Mouse (Mus musculus) thymus, postnatal 10 days (tissue): Measurements from ENCODE around the gene 4930523C07Rik.

Experiments
- DNase-seq, 2 experiments: peaks; one replicate each; pipeline ENCODE4 v3.0.0; 2021; ENCODE audit warnings: low spot score in 2 of 2

4930523C07Rik gene

DNA sequence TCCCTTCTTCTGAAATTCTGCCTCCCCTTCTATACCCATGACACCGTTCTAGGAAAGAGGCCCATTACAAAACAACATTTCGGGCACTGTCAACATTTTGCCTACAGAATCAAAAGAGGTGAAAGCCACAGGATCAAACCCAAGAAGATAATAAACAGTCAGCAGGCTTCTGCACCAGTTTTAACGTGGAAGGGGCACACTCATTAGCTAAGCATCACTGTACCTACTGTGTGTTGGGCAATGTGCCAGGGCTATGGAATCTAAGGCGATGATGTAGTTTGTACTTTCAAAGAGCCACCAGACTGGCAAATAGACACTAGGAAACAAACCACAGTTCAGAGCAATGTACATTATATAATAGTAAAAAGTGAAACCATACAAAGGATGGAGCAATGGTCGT lies 1.8 kb downstream of the 4930523C07Rik start:
- DNase-seq = no peak

GRCm38 (mm10) chr1:160046786-160047185 lies 2.6 kb downstream of the 4930523C07Rik start:
- no peak for DNase-seq

DNA sequence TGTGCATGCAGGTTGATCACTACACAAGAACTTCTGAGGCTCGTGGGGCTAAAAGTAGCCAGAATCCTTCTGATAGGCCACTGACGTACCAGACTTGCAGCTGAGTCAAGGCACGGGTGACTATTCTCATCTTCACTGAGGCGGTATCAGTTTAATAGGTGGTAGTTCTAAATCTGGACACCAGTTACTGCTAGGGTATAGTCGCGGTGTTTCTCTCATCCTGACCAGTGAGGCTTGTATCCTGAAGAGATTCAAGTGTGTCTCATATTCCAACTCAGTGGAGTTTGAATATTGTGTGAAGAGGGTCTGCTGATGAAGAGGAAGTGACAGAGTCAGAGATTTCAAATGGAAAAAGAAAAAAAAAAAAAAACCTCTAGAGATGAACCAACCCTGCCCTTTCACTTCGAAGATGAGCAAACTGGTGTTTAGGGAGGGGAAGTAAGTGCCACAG lies 3.3 kb downstream of the 4930523C07Rik start:
- no peak for DNase-seq

- DNase-seq = no peak
These were observed 5.1 kb downstream of the 4930523C07Rik start for GRCm38 (mm10) chr1:160049131-160049880.

DNA sequence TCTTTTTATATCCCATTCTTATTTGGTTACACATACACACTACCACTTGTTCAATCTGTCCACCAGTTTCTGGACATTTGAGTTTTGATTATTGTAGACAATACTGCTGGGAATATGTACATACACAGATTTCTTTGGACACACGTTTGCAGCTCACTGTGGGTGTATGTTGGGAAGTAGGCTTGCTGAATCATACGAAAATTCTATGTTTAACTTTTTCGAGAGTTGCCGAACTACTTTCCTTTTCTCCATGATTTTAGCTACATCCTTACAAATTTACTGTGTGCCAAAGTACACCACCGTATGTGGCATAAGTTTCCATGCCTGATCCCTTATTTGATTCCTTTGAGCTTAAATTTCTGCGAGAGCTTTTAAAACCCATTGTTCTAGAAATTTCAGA lies 6.7 kb downstream of the 4930523C07Rik start:
- DNase-seq = no peak

DNA sequence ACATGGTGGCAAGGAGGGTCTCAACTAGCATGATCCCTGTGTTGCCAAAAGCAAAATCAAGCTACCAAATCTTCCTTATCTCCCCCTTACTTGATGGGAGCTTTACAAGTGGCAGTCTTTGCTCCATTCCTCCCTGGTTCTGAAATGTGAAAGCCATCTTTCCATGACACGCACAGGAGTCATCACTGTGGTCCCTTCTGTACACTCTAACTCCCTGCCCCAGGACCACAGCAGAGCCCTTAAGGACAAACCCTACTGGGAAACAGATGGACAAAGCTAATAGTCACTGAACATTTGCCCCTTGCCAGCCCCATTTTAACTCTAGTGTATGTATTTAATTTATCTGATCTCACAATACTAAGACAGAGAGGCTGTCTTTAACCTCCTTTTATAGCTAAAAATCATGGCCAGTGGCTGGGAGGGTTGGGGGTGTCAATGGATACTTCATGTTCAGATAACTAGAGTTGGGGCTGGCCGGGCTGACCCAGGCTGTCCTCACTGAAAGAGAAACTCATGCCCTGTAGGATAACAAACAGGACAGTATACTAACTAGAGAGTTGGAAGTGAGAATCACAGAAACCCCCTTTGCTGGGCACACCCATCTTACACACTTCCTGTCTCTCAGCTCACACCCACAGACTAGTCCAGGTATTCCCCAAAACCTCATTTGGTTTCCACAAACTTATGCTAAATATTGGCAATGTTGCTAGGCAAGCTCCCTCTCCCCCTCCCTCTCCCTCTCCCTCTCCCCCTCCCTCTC lies 8.6 kb downstream of the 4930523C07Rik start:
- DNase-seq = no peak

DNA sequence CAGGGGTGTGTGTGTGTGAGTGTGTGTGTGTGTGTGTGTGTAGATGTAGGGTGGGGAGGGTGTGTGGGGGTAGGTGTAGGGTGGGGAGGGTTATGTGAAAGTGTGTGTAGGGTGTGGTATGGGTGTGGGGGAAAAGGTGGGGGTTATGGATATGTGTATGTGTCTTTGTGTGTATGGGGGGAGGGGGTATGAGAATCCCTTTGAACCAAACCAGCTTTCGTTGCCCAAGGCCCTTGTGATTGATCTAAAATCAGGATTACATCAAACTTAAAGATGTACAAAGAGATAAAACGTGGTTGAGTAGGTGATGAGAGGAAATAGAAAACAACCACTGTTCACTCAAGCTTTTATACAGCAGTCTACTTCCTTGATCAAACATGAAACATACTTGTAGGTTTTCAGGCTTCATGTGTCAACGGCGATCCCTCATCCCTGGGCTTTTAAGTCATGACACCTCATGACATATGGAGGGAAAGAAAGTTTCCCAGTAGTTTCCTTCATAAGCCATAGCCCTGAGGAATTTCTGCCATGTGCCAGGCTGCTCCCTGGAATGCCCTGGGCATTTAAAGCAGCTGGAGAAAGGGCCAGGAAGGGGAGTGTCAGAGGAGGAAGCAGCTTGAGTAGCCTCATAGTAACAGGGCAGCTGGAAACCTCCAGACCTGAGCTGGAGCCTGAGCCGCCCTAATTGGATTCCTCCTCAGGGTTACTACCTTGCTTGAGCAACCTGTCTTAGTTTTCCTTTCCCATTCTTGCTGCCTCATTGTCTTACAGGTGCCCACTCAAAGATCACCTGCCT lies 9.5 kb downstream of the 4930523C07Rik start:
- no peak for DNase-seq

DNA sequence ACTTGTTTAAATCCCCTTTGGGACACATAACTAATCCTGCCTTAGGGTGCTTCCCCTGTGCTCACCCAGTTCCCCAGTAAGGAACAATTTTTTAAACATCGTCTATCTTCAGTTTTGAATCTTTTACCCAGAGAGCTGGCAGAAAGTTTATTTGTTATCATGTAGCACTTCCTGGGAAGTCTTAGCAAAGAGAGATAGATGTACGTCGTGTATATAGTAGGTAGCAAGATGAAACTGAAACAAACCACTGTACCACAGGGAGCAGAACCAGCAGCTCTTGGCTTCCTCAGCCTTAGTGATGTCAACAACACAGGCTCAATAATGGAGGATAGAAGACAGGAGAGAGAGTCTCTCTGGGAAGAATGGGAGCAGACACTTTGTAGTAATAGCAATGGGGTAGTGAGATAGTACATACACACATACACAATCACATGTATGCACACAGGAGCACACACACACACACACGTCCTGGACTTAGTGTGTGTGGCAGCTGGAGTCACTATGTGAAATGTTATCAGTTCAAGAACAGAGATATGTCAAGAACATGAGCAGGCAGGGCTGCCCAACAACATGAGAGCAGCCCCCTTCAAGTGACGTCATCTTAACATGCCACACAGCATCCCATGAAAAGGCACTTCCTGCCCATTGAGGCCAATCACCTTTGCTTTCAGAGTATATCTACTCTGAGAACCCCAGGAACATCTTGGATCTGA lies 10.3 kb downstream of the 4930523C07Rik start:
- no peak for DNase-seq

- no peak for DNase-seq
These were observed 13.5 kb downstream of the 4930523C07Rik start for GRCm38 (mm10) chr1:160057657-160058056.

DNA sequence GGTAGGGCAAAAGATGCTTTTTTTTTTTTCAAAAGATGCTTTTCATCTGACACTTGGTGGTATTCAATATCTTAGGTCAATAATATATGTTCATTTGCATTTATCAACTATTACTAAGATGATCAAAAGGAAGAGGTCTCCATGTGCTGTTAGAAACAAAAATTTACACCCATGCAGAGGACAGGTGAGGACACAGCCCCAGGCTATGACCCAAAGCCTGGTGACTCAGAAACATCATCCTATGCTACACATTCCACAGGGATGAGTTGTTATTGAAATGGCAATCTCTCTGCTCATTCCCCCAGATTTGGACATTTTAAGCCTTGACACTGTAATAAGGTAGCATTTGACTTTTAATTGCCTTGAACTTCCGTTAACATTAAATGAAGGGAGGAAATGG lies 15.7 kb downstream of the 4930523C07Rik start:
- DNase-seq = no peak

GRCm38 (mm10) chr1:160060542-160060941 lies 16.4 kb downstream of the 4930523C07Rik start:
- no peak for DNase-seq

GRCm38 (mm10) chr1:160061321-160061720 lies 17.1 kb downstream of the 4930523C07Rik start:
- DNase-seq = no peak

DNA sequence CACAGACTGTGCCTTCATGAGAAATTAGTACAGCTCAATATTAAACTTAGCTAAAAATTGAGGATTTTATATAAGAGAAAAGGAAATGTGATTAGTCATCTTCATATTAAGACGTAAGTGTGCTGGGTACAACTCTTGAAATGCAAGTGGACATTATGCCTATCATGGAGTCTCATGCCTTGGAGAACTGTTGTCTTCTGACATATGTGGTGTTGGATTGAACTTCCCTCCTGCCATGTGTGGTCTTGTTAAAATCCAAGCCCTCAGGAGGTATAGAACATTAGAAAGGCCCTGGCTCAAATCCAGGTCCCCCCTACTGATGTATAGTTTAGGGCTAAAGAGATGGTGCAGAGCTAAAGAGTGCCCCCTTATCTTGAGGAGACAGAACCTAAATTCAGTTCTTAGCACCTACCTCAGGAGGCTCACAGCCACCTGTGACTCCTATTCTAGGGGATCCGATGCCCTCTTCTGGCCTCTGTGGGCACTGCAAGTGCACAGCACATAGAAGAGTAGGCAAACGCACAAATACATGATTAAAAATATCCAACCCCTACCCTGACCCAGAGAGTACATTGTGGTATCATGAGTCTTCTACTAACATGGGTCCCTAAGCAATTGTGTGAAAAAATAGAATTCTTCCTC lies 17.7 kb downstream of the 4930523C07Rik start:
- peak; percentile 47 to 71 for DNase-seq

GRCm38 (mm10) chr1:160064547-160065144 lies 20.5 kb downstream of the 4930523C07Rik start:
- DNase-seq = no peak

DNA sequence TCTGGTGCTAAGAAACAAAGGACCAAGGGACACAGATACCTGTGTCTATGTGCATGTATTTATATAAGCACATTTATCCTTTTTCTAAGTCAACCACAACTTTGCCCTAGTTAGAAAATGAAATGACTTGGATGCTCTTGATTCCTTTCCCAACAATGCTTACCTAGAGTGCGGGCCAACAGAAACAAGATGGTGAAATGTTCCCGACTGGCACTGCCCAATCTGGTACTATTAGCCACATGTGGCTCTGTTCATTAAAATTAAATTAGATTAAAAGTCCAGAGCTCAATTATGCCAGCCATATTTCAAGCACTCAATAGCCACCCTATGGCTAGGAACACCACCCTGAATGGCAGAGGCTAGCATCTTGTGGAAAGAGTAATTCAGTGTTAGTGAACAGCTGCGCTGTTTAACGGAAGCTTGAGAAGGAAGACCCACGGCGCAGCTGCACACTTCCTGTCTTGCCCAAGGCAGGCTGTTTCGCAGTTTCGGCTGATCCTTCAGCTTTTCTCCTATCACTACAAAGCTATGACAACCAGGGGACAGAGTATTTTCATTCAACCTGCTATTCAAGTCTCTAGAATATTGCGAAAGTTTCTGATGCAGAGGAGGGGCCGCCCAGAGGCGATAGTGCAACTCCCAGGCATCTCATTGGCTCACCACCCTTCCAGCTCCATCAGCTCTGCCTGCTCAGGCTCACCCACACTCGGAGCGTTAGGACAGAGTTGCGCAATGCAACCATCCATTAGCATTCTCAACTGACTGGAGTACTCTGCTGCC lies 34.9 kb downstream of the 4930523C07Rik start:
- DNase-seq = peak; percentile 63 to 65

- peak; percentile 75 to 91 for DNase-seq
These were observed 36.7 kb downstream of the 4930523C07Rik start for GRCm38 (mm10) chr1:160080800-160081436.

DNA sequence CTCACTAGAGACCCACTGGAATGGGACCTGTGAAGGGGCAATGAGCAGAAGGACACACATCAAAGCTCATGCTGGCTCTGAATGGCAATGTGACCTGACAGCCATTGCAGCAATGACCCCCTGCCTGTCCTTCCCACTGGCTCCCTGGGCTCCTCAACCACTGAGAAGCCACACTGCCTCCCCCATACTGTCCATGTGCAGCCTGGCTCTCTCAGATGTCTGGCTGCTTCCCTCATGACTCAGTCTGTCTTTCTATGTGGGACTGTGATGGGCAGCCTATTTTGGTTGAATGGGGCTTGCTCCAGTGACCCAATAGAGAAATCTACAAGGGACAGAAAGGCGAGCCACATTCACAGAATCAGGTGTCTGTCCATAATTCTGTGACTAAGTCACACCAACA lies 38.5 kb downstream of the 4930523C07Rik start:
- DNase-seq = no peak

DNA sequence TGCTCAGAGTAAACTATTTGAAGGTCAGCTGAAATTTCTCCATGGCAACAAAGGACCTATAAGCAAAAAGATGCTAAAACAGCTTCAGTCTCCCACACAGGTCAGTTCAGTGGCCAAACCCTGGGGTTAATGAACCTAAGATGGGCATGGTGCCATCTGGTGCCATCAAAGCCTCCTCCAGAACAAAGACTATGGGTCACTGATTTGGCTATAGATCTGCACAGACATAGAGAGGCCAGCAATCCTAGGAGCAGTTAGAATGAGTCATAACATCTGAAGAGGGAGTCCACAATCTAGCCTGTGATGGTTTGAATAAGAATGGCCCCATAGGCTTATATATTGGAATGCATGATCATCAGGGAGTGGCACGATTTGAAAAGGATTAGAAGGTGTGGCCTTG lies 40.1 kb downstream of the 4930523C07Rik start:
- no peak for DNase-seq

GRCm38 (mm10) chr1:160086651-160087050 lies 42.5 kb downstream of the 4930523C07Rik start:
- no peak for DNase-seq
